Mouse (Mus musculus): ENCODE data around the gene Upp2. TPM values are rescaled to one million over a fixed set of nuclear protein-coding genes. Genes with fewer than 3 reads are reported as not detected.

Gene Upp2
- polyA plus RNA-seq, 1 experiment, result 7.6 TPM

DNA sequence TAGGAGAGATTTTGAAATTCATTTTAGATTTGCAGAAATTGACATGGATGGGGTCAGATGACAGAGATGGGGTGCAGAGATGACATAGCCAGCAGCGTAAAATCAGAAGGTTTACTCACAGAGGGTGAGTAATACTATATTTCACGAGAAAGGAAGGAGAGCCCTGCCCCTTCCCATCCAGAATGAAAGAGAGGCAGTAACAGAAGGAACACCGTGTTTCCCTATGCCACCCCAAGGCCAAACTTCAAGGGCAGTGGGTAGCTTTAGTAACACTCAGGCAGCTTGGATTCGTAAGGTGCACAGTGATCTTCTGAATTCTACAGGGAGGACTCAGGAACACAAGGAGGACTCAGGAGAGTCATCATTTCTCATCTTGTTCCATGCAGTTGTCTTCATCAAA, 144.0 kb downstream of the Upp2 start:
- TF ChIP-seq CTCF (IDR thresholded peaks at IDR 0.05; ENCODE audit: insufficient read depth, low read length) (no peak), POLR2A (IDR thresholded peaks at IDR 0.05; ENCODE audit: borderline replicate concordance, extremely low read depth, low read depth, low read length) (no peak)
- Histone ChIP-seq H3K4me1 (ENCODE audit: control insufficient read depth, insufficient read depth, low read length) (no peaks in the 10 kb centered on the region; the same call in 1 of the 2 replicates), H3K4me3 (replicated peaks; ENCODE audit: extremely low read depth, low read depth, low read length) (no peak overlapping the region)
- WGBS, result 78% methylated on average over 4 of the region's 4 CpGs
- no peak for DNase-seq

GRCm38 (mm10) chr2:58711491-58711890, 144.4 kb downstream of the Upp2 start:
- DNase-seq, result no peak
- no peak overlapping the region for H3K4me3 ChIP-seq (replicated peaks; ENCODE audit: extremely low read depth, low read depth, low read length)
- no peak for TF ChIP-seq POLR2A (IDR thresholded peaks at IDR 0.05; ENCODE audit: borderline replicate concordance, extremely low read depth, low read depth, low read length)
- no peak for TF ChIP-seq CTCF (IDR thresholded peaks at IDR 0.05; ENCODE audit: insufficient read depth, low read length)
- 73% methylated on average over 2 of the region's 2 CpGs for WGBS
- no peaks in the 10 kb centered on the region; the same call in 1 of the 2 replicates for H3K4me1 ChIP-seq (ENCODE audit: control insufficient read depth, insufficient read depth, low read length)

- Histone ChIP-seq H3K4me3 (replicated peaks; ENCODE audit: extremely low read depth, low read depth, low read length) (no peak overlapping the region), H3K4me1 (ENCODE audit: control insufficient read depth, insufficient read depth, low read length) (no peaks in the 10 kb centered on the region; the same call in 1 of the 2 replicates)
- no peak for TF ChIP-seq POLR2A (IDR thresholded peaks at IDR 0.05; ENCODE audit: borderline replicate concordance, extremely low read depth, low read depth, low read length)
- TF ChIP-seq CTCF (IDR thresholded peaks at IDR 0.05; ENCODE audit: insufficient read depth, low read length), result no peak
- DNase-seq, result peak; percentile 49
- WGBS, result 20% methylated on average over 5 of the region's 5 CpGs
Observed at GRCm38 (mm10) chr2:58711935-58712334, 144.8 kb downstream of the Upp2 start.

GRCm38 (mm10) chr2:58717898-58718297, 150.8 kb downstream of the Upp2 start:
- WGBS, result 77% methylated on average over 3 of the region's 3 CpGs
- no peak for TF ChIP-seq CTCF (IDR thresholded peaks at IDR 0.05; ENCODE audit: insufficient read depth, low read length)
- TF ChIP-seq POLR2A (IDR thresholded peaks at IDR 0.05; ENCODE audit: borderline replicate concordance, extremely low read depth, low read depth, low read length), result no peak
- H3K4me3 ChIP-seq (replicated peaks; ENCODE audit: extremely low read depth, low read depth, low read length), result no peak overlapping the region
- no peak for DNase-seq
- H3K4me1 ChIP-seq (ENCODE audit: control insufficient read depth, insufficient read depth, low read length), result no peaks in the 10 kb centered on the region

- Histone ChIP-seq H3K4me1 (ENCODE audit: control insufficient read depth, insufficient read depth, low read length) (no peaks in the 10 kb centered on the region), H3K4me3 (replicated peaks; ENCODE audit: extremely low read depth, low read depth, low read length) (no peak overlapping the region)
- TF ChIP-seq POLR2A (IDR thresholded peaks at IDR 0.05; ENCODE audit: borderline replicate concordance, extremely low read depth, low read depth, low read length), result no peak
- no peak for TF ChIP-seq CTCF (IDR thresholded peaks at IDR 0.05; ENCODE audit: insufficient read depth, low read length)
- DNase-seq, result peak; percentile 10
- WGBS, result 39% methylated on average over 4 of the region's 4 CpGs
Observed at GRCm38 (mm10) chr2:58737192-58737820, 170.2 kb downstream of the Upp2 start.

GRCm38 (mm10) chr2:58741213-58741612, 174.1 kb downstream of the Upp2 start:
- Histone ChIP-seq H3K4me3 (replicated peaks; ENCODE audit: extremely low read depth, low read depth, low read length) (no peak overlapping the region), H3K4me1 (ENCODE audit: control insufficient read depth, insufficient read depth, low read length) (no peaks in the 10 kb centered on the region)
- WGBS, result 84% methylated on average over 1 of the region's 1 CpGs
- no peak for TF ChIP-seq POLR2A (IDR thresholded peaks at IDR 0.05; ENCODE audit: borderline replicate concordance, extremely low read depth, low read depth, low read length)
- TF ChIP-seq CTCF (IDR thresholded peaks at IDR 0.05; ENCODE audit: insufficient read depth, low read length), result no peak
- DNase-seq, result no peak

DNA sequence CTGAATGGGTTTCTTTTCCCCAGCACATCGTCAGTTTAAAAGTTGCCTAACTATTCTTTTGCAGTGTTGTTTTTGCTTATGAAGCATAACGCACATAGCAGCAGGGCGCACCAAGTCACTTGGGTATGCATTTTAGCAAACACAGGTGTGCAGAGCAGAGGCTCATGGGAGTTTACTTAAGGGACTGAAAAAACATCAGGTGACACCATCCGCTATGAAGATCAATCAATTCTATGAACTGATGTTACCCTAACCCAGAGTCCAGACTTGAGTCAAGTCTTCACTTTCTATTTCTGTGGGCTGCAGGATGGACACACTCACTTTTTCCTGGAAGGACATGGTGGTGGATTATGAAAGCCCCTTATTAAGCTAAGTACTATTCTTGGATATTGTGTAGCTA, 174.9 kb downstream of the Upp2 start:
- Histone ChIP-seq H3K4me3 (replicated peaks; ENCODE audit: extremely low read depth, low read depth, low read length) (no peak overlapping the region), H3K4me1 (ENCODE audit: control insufficient read depth, insufficient read depth, low read length) (no peaks in the 10 kb centered on the region)
- no peak for DNase-seq
- 87% methylated on average over 4 of the region's 4 CpGs for WGBS
- TF ChIP-seq CTCF (IDR thresholded peaks at IDR 0.05; ENCODE audit: insufficient read depth, low read length) (no peak), POLR2A (IDR thresholded peaks at IDR 0.05; ENCODE audit: borderline replicate concordance, extremely low read depth, low read depth, low read length) (no peak)

DNA sequence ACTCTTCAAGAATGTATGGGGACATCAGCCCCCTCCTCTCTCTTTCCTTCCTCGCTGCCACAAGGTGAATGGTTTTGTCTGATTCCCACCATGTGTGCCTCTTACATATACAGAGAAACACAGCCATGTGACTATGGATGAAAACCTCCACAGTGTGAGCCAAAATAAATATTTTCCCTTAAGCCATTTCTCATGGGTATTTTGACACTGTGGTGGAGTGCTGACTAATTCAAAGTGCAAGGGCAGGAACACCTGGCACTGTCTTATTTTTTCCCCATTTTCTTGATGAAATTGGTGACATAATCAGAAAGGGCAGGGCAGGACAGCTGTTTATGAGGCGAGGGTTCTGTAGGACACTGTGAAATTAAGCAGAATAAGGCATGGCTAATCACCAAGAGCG, 176.3 kb downstream of the Upp2 start:
- Histone ChIP-seq H3K4me1 (ENCODE audit: control insufficient read depth, insufficient read depth, low read length) (no peaks in the 10 kb centered on the region), H3K4me3 (replicated peaks; ENCODE audit: extremely low read depth, low read depth, low read length) (no peak overlapping the region)
- 56% methylated on average over 3 of the region's 3 CpGs for WGBS
- DNase-seq, result no peak
- TF ChIP-seq CTCF (IDR thresholded peaks at IDR 0.05; ENCODE audit: insufficient read depth, low read length) (no peak), POLR2A (IDR thresholded peaks at IDR 0.05; ENCODE audit: borderline replicate concordance, extremely low read depth, low read depth, low read length) (no peak)

DNA sequence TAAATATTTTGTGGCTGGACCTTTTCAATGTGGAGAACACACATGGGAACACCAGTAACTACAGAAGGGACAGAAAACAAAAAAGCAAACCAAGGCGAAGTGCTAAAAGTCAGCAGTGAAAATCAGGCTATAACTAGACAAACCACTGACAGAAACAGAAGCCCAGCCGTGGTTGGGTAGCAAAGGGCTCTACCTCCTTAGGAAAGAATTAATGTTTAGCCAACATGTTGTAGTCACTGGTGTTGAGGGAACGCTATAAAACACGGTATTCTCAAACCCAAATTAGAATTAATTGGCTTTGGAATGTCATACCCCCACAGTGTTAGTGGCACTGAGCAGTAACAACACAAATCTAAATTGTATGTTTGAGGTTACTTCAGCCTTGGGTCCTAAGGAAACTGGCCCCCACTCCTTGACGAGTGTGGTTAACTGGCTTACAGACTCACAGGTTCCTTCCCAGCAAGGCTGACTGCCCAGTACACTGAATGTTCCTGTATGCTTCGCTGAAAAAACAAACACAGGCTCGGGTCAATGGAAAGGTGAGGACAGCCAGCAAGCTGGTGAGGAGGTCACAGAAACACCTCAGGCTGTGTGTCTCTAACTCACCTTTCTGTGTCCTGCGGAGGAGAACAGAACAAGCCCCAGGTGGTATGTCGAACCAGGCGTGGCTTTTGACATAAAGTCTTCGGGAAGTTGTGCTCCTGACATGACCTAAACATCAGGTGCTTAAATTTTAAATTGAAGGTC, 180.6 kb downstream of the Upp2 start:
- DNase-seq, result no peak
- TF ChIP-seq POLR2A (IDR thresholded peaks at IDR 0.05; ENCODE audit: borderline replicate concordance, extremely low read depth, low read depth, low read length) (no peak), CTCF (IDR thresholded peaks at IDR 0.05; ENCODE audit: insufficient read depth, low read length) (no peak)
- WGBS, result 52% methylated on average over 11 of the region's 11 CpGs
- no peak overlapping the region for H3K4me3 ChIP-seq (replicated peaks; ENCODE audit: extremely low read depth, low read depth, low read length)
- no peaks in the 10 kb centered on the region for H3K4me1 ChIP-seq (ENCODE audit: control insufficient read depth, insufficient read depth, low read length)

DNA sequence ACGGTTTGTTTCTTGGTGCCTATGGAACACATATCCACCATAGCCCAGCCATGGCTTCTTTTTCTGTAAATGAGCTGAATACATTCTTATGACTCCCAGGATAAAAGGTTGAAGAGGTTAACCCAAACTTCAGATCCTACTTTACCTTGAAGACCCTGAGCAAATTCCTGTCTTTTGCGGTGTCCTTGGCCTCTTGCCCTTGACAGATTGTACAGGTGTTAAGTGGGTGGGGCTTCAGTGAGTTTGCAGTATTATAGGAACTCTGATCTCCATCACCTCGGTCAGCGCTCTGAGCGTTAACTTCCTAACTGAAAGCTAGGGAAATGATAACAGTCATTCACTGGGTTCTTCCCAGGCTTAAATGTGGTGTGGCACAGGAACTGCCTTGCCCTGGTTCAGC, 181.2 kb downstream of the Upp2 start:
- WGBS, result 57% methylated on average over 5 of the region's 5 CpGs
- Histone ChIP-seq H3K4me1 (ENCODE audit: control insufficient read depth, insufficient read depth, low read length) (no peaks in the 10 kb centered on the region), H3K4me3 (replicated peaks; ENCODE audit: extremely low read depth, low read depth, low read length) (no peak overlapping the region)
- TF ChIP-seq POLR2A (IDR thresholded peaks at IDR 0.05; ENCODE audit: borderline replicate concordance, extremely low read depth, low read depth, low read length) (no peak), CTCF (IDR thresholded peaks at IDR 0.05; ENCODE audit: insufficient read depth, low read length) (no peak)
- no peak for DNase-seq
